Mouse (Mus musculus) adrenal gland, postnatal 10 days (tissue): ENCODE data around the gene Nup210. TPM values are rescaled to one million over a fixed set of nuclear protein-coding genes. Genes with fewer than 3 reads are reported as not detected.
A peak's percentile ranks its signal among the peaks of the same experiment; 100 is the strongest.

Experiments
- DNase-seq: peaks from one replicate; pipeline ENCODE4 v3.0.0; 2021; ENCODE audit warnings: mixed read lengths
- total RNA-seq, 2 experiments: library from RNA; stranded (reverse); gene quantifications; 2 replicates each; pipeline ENCODE4 v1.2.3; 2021

Nup210 gene
- total RNA-seq, 2 experiments from 2014 or later: 10.1 to 18.0 TPM

- DNase-seq: no peak
Measured at GRCm38 (mm10) chr6:91020810-91021209, 95.8 kb downstream of the Nup210 start.

GRCm38 (mm10) chr6:91016600-91017230, 99.9 kb downstream of the Nup210 start:
- no peak for DNase-seq

GRCm38 (mm10) chr6:91014198-91014958, 102.3 kb downstream of the Nup210 start:
- peak; percentile 46 for DNase-seq

GRCm38 (mm10) chr6:91012458-91012857, 104.2 kb downstream of the Nup210 start:
- DNase-seq: no peak

GRCm38 (mm10) chr6:91011568-91011967, 105.1 kb downstream of the Nup210 start:
- no peak for DNase-seq

GRCm38 (mm10) chr6:91008284-91008830, 108.3 kb downstream of the Nup210 start:
- DNase-seq: no peak

- DNase-seq: no peak
Measured at GRCm38 (mm10) chr6:91007207-91007606, 109.4 kb downstream of the Nup210 start.

- no peak for DNase-seq
Measured at GRCm38 (mm10) chr6:91004157-91004556, 112.5 kb downstream of the Nup210 start.

GRCm38 (mm10) chr6:91003310-91003995, 113.2 kb downstream of the Nup210 start:
- DNase-seq: no peak

GRCm38 (mm10) chr6:91001566-91001965, 115.1 kb downstream of the Nup210 start:
- no peak for DNase-seq

- peak; percentile 69 for DNase-seq
Measured at GRCm38 (mm10) chr6:91000819-91001525, 115.7 kb downstream of the Nup210 start.

GRCm38 (mm10) chr6:90999176-90999575, 117.5 kb downstream of the Nup210 start:
- no peak for DNase-seq

- DNase-seq: peak; percentile 24
Measured at GRCm38 (mm10) chr6:90997025-90997424, 119.6 kb downstream of the Nup210 start.

GRCm38 (mm10) chr6:90996181-90996580, 120.4 kb downstream of the Nup210 start:
- no peak for DNase-seq

GRCm38 (mm10) chr6:90988648-90989317, 127.8 kb downstream of the Nup210 start, which contains the start of gene Iqsec1:
Gene Iqsec1, minus strand, starts transcription at chr6:90988685.
- DNase-seq: peak; percentile 84

GRCm38 (mm10) chr6:90988299-90988625, 128.4 kb downstream of the Nup210 start:
- DNase-seq: no peak

- DNase-seq: peak; percentile 47
Measured at GRCm38 (mm10) chr6:90987561-90988298, 128.9 kb downstream of the Nup210 start.

- peak; percentile 36 for DNase-seq
Measured at GRCm38 (mm10) chr6:90984101-90984500, 132.5 kb downstream of the Nup210 start.

GRCm38 (mm10) chr6:90974279-90974678, 142.3 kb downstream of the Nup210 start:
- no peak for DNase-seq

GRCm38 (mm10) chr6:90969341-90969871, 147.2 kb downstream of the Nup210 start:
- no peak for DNase-seq
